Mouse (Mus musculus) thymus, adult 2 months (tissue): ENCODE data around the gene Itpr2. TPM values are rescaled to one million over a fixed set of nuclear protein-coding genes. Genes with fewer than 3 reads are reported as not detected.

Source experiments
- DNase-seq: peaks from one replicate; pipeline ENCODE4 v3.0.0; 2021
- H3K27ac ChIP-seq: fragments of 200-500 bp; 2 replicates; pipeline ENCODE4 v1.5.1; 2012; ENCODE audit warnings: low read length, control low read depth; ENCODE audit not compliant: control insufficient read depth, insufficient read depth
- H3K27me3 ChIP-seq: fragments of 200-500 bp; 2 replicates; pipeline ENCODE4 v1.6.1; 2012; ENCODE audit warnings: mild to moderate bottlenecking, low read length, moderate library complexity, mixed read lengths; ENCODE audit not compliant: control insufficient read depth, insufficient read depth
- H3K36me3 ChIP-seq: fragments of 200-500 bp; 2 replicates; pipeline ENCODE4 v1.6.1; 2012; ENCODE audit warnings: mild to moderate bottlenecking, low read length, moderate library complexity; ENCODE audit not compliant: control insufficient read depth, insufficient read depth
- H3K4me1 ChIP-seq: fragments of 200-500 bp; replicated peaks from 2 replicates; pipeline ENCODE4 v1.6.1; 2012; ENCODE audit warnings: low read length; ENCODE audit not compliant: control insufficient read depth, insufficient read depth
- H3K4me3 ChIP-seq: fragments of 200-500 bp; 2 replicates; pipeline ENCODE4 v1.5.1; 2012; ENCODE audit warnings: mild to moderate bottlenecking, low read length, control low read depth, moderate library complexity; ENCODE audit not compliant: control insufficient read depth, insufficient read depth
- CTCF ChIP-seq: fragments of 200-500 bp; IDR thresholded peaks from 2 replicates; pipeline ENCODE4 v1.5.1; 2012; ENCODE audit warnings: mild to moderate bottlenecking, control low read depth, low read length, moderate library complexity, borderline replicate concordance; ENCODE audit not compliant: control insufficient read depth, poor library complexity, insufficient read depth; ENCODE audit errors: extremely low read depth
- POLR2A ChIP-seq: fragments of 200-500 bp; IDR thresholded peaks from 2 replicates; pipeline ENCODE4 v1.6.1; 2012; ENCODE audit warnings: mild to moderate bottlenecking, low read length, control low read depth, moderate library complexity; ENCODE audit not compliant: control insufficient read depth, poor library complexity, insufficient read depth; ENCODE audit errors: extremely low read depth
- WGBS: fragments of 180-500 bp; shearing (Covaris S2); methylation state at CpG from one replicate; pipeline ENCODE4 v1.1.7; 2018; 5-methylcytosine and 5-hydroxymethylcytosine counted together
- polyA plus RNA-seq: library from polyadenylated mRNA; depleted of rRNA; stranded (reverse); fragments of >200 nt; gene quantifications from 2 replicates; pipeline ENCODE4 v1.2.3, GENCODE M21; 2012

Itpr2 gene
- polyA plus RNA-seq, 1 experiment, result 60.3 TPM

- Histone ChIP-seq H3K4me3 (no peak overlapping the region), H3K27ac (no peak overlapping the region), H3K4me1 (no peaks in the 10 kb centered on the region), H3K27me3 (no peaks in the 10 kb centered on the region), H3K36me3 (peaks cover 75% of the 10 kb centered on the region)
- TF ChIP-seq POLR2A (no peak), CTCF (no peak)
- WGBS, result 96% methylated on average over 3 of the region's 3 CpGs
- no peak for DNase-seq
Measured at GRCm38 (mm10) chr6:146235165-146235564, 266.9 kb downstream of the Itpr2 start.

- H3K27ac ChIP-seq, result no peak overlapping the region
- no peaks in the 10 kb centered on the region for H3K27me3 ChIP-seq
- no peak for DNase-seq
- no peak overlapping the region for H3K4me3 ChIP-seq
- TF ChIP-seq CTCF (no peak), POLR2A (no peak)
- peaks cover 74% of the 10 kb centered on the region for H3K36me3 ChIP-seq
- H3K4me1 ChIP-seq, result no peaks in the 10 kb centered on the region
- 98% methylated on average over 1 of the region's 1 CpGs for WGBS
Measured at GRCm38 (mm10) chr6:146234417-146234816, 267.6 kb downstream of the Itpr2 start.

GRCm38 (mm10) chr6:146230903-146231302, 271.1 kb downstream of the Itpr2 start:
- H3K27ac ChIP-seq, result no peak overlapping the region
- H3K36me3 ChIP-seq, result peaks cover 67% of the 10 kb centered on the region
- no peak for DNase-seq
- no peaks in the 10 kb centered on the region for H3K4me1 ChIP-seq
- no peak for TF ChIP-seq CTCF
- no peak for TF ChIP-seq POLR2A
- whole genome bisulfite sequencing, result 99% methylated on average over 6 of the region's 6 CpGs
- H3K4me3 ChIP-seq, result no peak overlapping the region
- H3K27me3 ChIP-seq, result no peaks in the 10 kb centered on the region

GRCm38 (mm10) chr6:146230373-146230788, 271.6 kb downstream of the Itpr2 start:
- Histone ChIP-seq H3K27ac (no peak overlapping the region), H3K36me3 (peaks cover 68% of the 10 kb centered on the region), H3K4me3 (no peak overlapping the region), H3K27me3 (no peaks in the 10 kb centered on the region), H3K4me1 (no peaks in the 10 kb centered on the region)
- TF ChIP-seq CTCF, result no peak
- no peak for TF ChIP-seq POLR2A
- DNase-seq, result no peak
- 69% methylated on average over 9 of the region's 9 CpGs for WGBS

GRCm38 (mm10) chr6:146229967-146230366, 272.1 kb downstream of the Itpr2 start:
- DNase-seq, result no peak
- Histone ChIP-seq H3K36me3 (peaks cover 66% of the 10 kb centered on the region), H3K4me3 (no peak overlapping the region)

GRCm38 (mm10) chr6:146229519-146229918, 272.5 kb downstream of the Itpr2 start:
- no peaks in the 10 kb centered on the region for H3K4me1 ChIP-seq
- H3K27me3 ChIP-seq, result no peaks in the 10 kb centered on the region
- H3K4me3 ChIP-seq, result no peak overlapping the region
- H3K36me3 ChIP-seq, result peaks cover 69% of the 10 kb centered on the region
- TF ChIP-seq POLR2A (no peak), CTCF (no peak)
- no peak for DNase-seq
- no peak overlapping the region for H3K27ac ChIP-seq
- WGBS, result 90% methylated on average over 9 of the region's 9 CpGs

More at GRCm38 (mm10) chr6:146229967-146230366, 272.1 kb downstream of the Itpr2 start:
- WGBS, result 61% methylated on average over 2 of the region's 2 CpGs
- H3K27me3 ChIP-seq, result no peaks in the 10 kb centered on the region
- no peaks in the 10 kb centered on the region for H3K4me1 ChIP-seq
- no peak overlapping the region for H3K27ac ChIP-seq
- no peak for TF ChIP-seq CTCF
- TF ChIP-seq POLR2A, result no peak

- H3K27me3 ChIP-seq, result no peaks in the 10 kb centered on the region
- H3K36me3 ChIP-seq, result peaks cover 72% of the 10 kb centered on the region
- 93% methylated on average over 3 of the region's 3 CpGs for WGBS
- TF ChIP-seq CTCF (no peak), POLR2A (no peak)
- DNase-seq, result no peak
- H3K27ac ChIP-seq, result no peak overlapping the region
- 0 out of 2 replicates have a peak, but pooled peaks cover 3% of the 10 kb centered on the region for H3K4me1 ChIP-seq
- no peak overlapping the region for H3K4me3 ChIP-seq
Measured at GRCm38 (mm10) chr6:146228048-146228447, 274.0 kb downstream of the Itpr2 start.
